Mouse (Mus musculus): ENCODE measurements around the gene Mrpl43. TPM values are rescaled to one million over a fixed set of nuclear protein-coding genes. Genes with fewer than 3 reads are reported as not detected.

Gene Mrpl43
- total RNA-seq, 1 experiment = 62.7 TPM

DNA sequence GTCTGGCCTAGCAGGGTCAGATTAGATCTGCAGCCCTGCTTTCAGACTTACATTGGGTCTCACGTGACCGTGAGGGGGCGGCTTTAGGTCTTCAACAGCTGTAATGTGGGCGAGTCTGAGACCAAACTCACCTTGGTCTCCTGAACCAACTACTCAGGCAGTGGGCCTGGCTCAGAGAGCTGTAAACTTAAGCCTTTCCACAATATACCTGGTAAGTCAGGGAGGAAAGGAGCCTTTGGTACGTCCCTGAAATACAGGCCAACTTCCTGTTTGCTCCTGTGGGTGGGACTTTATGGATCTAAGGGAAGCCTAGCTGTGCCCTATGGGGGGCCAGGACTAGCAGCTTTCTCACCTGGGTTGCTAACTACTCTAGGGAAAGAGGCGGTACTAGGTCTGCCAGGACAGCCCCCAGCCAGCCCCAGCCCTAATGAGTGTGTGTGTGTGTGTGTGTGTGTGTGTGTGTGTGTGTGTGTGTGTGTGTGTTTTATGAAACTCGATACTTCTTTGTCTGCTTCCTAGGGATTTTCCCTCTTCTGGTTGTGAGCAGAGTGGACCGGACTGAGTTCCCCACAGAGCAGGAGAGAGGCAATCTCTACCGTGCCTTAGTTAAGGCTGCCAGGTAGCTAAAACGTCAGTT lies 8.2 kb upstream of the Mrpl43 start, which contains the start of gene Lzts2:
Lzts2 (plus strand) TSS at position 80 of the 637 bp plus-strand sequence.
- no peak for TF ChIP-seq ZC3H11A (IDR thresholded peaks at IDR 0.05; ENCODE audit: borderline replicate concordance, low read depth, low read length)
- TF ChIP-seq MAFK (IDR thresholded peaks at IDR 0.05; ENCODE audit: insufficient read depth, low read depth, low read length) = no peak
- TF ChIP-seq ZNF384 (IDR thresholded peaks at IDR 0.05; ENCODE audit: low read depth, low read length) = no peak
- no peak for TF ChIP-seq CHD2 (IDR thresholded peaks at IDR 0.05; ENCODE audit: low read depth, low read length)
- no peak for TF ChIP-seq HCFC1 (IDR thresholded peaks at IDR 0.05; ENCODE audit: borderline replicate concordance, insufficient read depth, low read length)
- Histone ChIP-seq H3K36me3 (ENCODE audit: control insufficient read depth, insufficient read depth, low read length, poor library complexity, severe bottlenecking) (peaks cover 23% of the 10 kb centered on the region), H3K4me1 (ENCODE audit: control insufficient read depth in 2 of 2, insufficient read depth in 2 of 2, low read length in 2 of 2, poor library complexity in 1 of 2) (peaks cover 13 to 17% of the 10 kb centered on the region in 2 experiments), H3K9ac (ENCODE audit: insufficient read depth, low read depth, low read length, poor library complexity, severe bottlenecking) (peak within 1 kb of the TSS; percentile 68), H3K9me3 (ENCODE audit: control insufficient read depth, insufficient read depth, low read depth, low read length) (no peaks in the 10 kb centered on the region), H3K27ac (ENCODE audit: insufficient read depth, low read depth, low read length, poor library complexity, severe bottlenecking) (peak within 1 kb of the TSS; percentile 57), H3K4me3 (ENCODE audit: insufficient read depth in 1 of 2, low read depth in 1 of 2, low read length in 2 of 2, poor library complexity in 1 of 2, severe bottlenecking in 1 of 2) (peak within 1 kb of the TSS; percentile 72 to 76)
- DNase-seq (ENCODE audit: low read depth, low spot score) = no peak
- in situ Hi-C loops (cut with MboI; ENCODE audit: low sequenced_read_pairs in 2 of 2, unreplicated experiment in 2 of 2) = no loop called here

DNA sequence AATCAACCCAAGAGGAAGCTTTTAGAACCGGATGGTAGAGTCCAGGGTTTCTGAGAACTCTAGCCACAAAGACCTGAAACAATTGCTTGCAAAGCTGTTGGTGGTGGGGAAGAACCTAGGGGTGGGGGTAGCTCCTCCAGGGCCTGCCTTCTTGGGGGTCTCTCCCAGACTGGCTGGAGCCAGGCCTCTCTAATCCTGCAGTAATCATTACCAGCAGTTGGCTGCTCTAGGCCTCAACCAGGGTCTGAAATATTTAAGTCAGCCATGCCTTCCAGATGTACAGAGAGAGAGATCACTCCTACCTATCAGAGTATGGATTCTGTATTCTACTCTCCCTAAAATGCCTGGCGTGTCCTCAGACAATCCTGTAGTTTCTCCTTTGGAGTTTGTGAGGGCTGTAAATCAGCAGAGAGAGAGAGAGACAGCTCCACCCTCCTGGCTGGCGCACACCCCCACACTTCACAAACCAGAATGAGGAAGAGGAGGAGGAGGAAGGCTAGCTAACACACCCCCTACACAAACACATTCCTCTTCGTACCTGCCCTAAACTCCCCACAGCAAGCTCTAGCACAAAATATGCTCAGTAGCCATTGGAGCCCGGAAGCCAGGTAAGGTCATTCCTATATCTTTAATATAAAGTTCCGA lies 7.5 kb upstream of the Mrpl43 start:
- Histone ChIP-seq H3K9me3 (ENCODE audit: control insufficient read depth, insufficient read depth, low read depth, low read length) (no peaks in the 10 kb centered on the region), H3K9ac (ENCODE audit: insufficient read depth, low read depth, low read length, poor library complexity, severe bottlenecking) (no peak overlapping the region), H3K36me3 (ENCODE audit: control insufficient read depth, insufficient read depth, low read length, poor library complexity, severe bottlenecking) (peaks cover 28% of the 10 kb centered on the region), H3K4me1 (ENCODE audit: control insufficient read depth in 2 of 2, insufficient read depth in 2 of 2, low read length in 2 of 2, poor library complexity in 1 of 2) (peaks cover 12 to 17% of the 10 kb centered on the region in 2 experiments), H3K27ac (ENCODE audit: insufficient read depth, low read depth, low read length, poor library complexity, severe bottlenecking) (0 out of 2 replicates have a peak overlapping the region, but pooled peaks have one; percentile 9), H3K4me3 (ENCODE audit: insufficient read depth in 1 of 2, low read depth in 1 of 2, low read length in 2 of 2, poor library complexity in 1 of 2, severe bottlenecking in 1 of 2) (no peak overlapping the region)
- TF ChIP-seq MAFK (IDR thresholded peaks at IDR 0.05; ENCODE audit: insufficient read depth, low read depth, low read length) (no peak), CHD2 (IDR thresholded peaks at IDR 0.05; ENCODE audit: low read depth, low read length) (no peak), ZC3H11A (IDR thresholded peaks at IDR 0.05; ENCODE audit: borderline replicate concordance, low read depth, low read length) (no peak), HCFC1 (IDR thresholded peaks at IDR 0.05; ENCODE audit: borderline replicate concordance, insufficient read depth, low read length) (no peak), ZNF384 (IDR thresholded peaks at IDR 0.05; ENCODE audit: low read depth, low read length) (no peak)
- in situ Hi-C loops (cut with MboI; ENCODE audit: low sequenced_read_pairs in 2 of 2, unreplicated experiment in 2 of 2) = no loop called here
- no peak for DNase-seq (ENCODE audit: low read depth, low spot score)

DNA sequence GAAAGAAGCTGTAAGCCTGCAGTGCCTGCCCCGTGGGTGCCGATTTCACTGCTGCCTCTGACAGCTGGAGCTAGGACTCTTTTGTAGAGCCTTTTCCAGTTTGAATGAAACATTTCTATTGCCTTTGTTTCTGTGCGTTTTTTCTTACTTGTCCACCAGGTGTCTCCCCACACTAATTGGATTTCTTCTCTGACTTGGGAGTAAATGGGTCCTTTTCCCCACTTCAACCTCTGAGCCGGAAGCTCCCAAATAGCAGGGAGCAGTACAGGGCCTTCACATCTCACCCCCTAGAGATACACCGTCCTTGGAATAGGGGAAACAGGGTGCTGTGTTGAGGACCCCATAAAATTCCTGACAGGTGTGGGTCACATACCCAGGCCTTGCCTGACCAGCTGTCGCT lies 6.4 kb upstream of the Mrpl43 start:
- no peak for DNase-seq (ENCODE audit: low read depth, low spot score)
- Histone ChIP-seq H3K4me3 (ENCODE audit: insufficient read depth in 1 of 2, low read depth in 1 of 2, low read length in 2 of 2, poor library complexity in 1 of 2, severe bottlenecking in 1 of 2) (no peak overlapping the region), H3K27ac (ENCODE audit: insufficient read depth, low read depth, low read length, poor library complexity, severe bottlenecking) (no peak overlapping the region), H3K36me3 (ENCODE audit: control insufficient read depth, insufficient read depth, low read length, poor library complexity, severe bottlenecking) (peaks cover 37% of the 10 kb centered on the region), H3K9me3 (ENCODE audit: control insufficient read depth, insufficient read depth, low read depth, low read length) (no peaks in the 10 kb centered on the region), H3K4me1 (ENCODE audit: control insufficient read depth in 2 of 2, insufficient read depth in 2 of 2, low read length in 2 of 2, poor library complexity in 1 of 2) (peaks cover 13 to 17% of the 10 kb centered on the region in 2 experiments; a peak in 3 of 4 replicates), H3K9ac (ENCODE audit: insufficient read depth, low read depth, low read length, poor library complexity, severe bottlenecking) (no peak overlapping the region)
- in situ Hi-C loops (cut with MboI; ENCODE audit: low sequenced_read_pairs in 2 of 2, unreplicated experiment in 2 of 2) = no loop called here
- TF ChIP-seq MAFK (IDR thresholded peaks at IDR 0.05; ENCODE audit: insufficient read depth, low read depth, low read length) (no peak), HCFC1 (IDR thresholded peaks at IDR 0.05; ENCODE audit: borderline replicate concordance, insufficient read depth, low read length) (no peak), ZNF384 (IDR thresholded peaks at IDR 0.05; ENCODE audit: low read depth, low read length) (no peak), CHD2 (IDR thresholded peaks at IDR 0.05; ENCODE audit: low read depth, low read length) (no peak), ZC3H11A (IDR thresholded peaks at IDR 0.05; ENCODE audit: borderline replicate concordance, low read depth, low read length) (no peak)

DNA sequence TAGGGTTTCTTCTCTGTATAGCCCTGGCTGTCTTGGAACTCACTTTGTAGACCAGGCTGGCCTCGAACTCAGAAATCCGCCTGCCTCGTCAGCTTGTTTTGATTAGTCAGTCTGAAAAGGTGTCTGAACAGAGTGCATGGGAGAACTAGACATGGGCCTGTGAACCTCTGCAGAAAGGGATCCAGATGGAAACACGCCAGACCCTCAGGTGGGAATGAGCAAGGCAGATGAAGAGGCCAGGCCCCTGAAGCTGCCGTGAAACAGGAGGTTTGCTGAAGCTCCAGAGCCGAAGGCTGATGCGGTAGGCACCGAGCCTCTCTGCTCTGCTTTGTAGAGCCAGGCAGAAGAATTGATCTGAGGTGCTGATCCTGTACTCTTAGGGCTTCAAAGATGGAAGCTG lies 6.0 kb upstream of the Mrpl43 start:
- in situ Hi-C loops (cut with MboI; ENCODE audit: low sequenced_read_pairs in 2 of 2, unreplicated experiment in 2 of 2) = no loop called here
- peaks cover 17% of the 10 kb centered on the region in 2 experiments; a peak in 3 of 4 replicates for H3K4me1 ChIP-seq (ENCODE audit: control insufficient read depth in 2 of 2, insufficient read depth in 2 of 2, low read length in 2 of 2, poor library complexity in 1 of 2)
- no peak overlapping the region for H3K4me3 ChIP-seq (ENCODE audit: insufficient read depth in 1 of 2, low read depth in 1 of 2, low read length in 2 of 2, poor library complexity in 1 of 2, severe bottlenecking in 1 of 2)
- H3K9me3 ChIP-seq (ENCODE audit: control insufficient read depth, insufficient read depth, low read depth, low read length) = no peaks in the 10 kb centered on the region
- peaks cover 41% of the 10 kb centered on the region for H3K36me3 ChIP-seq (ENCODE audit: control insufficient read depth, insufficient read depth, low read length, poor library complexity, severe bottlenecking)
- no peak overlapping the region for H3K9ac ChIP-seq (ENCODE audit: insufficient read depth, low read depth, low read length, poor library complexity, severe bottlenecking)
- TF ChIP-seq ZNF384 (IDR thresholded peaks at IDR 0.05; ENCODE audit: low read depth, low read length) (no peak), CHD2 (IDR thresholded peaks at IDR 0.05; ENCODE audit: low read depth, low read length) (no peak), HCFC1 (IDR thresholded peaks at IDR 0.05; ENCODE audit: borderline replicate concordance, insufficient read depth, low read length) (no peak), ZC3H11A (IDR thresholded peaks at IDR 0.05; ENCODE audit: borderline replicate concordance, low read depth, low read length) (no peak)
- H3K27ac ChIP-seq (ENCODE audit: insufficient read depth, low read depth, low read length, poor library complexity, severe bottlenecking) = no peak overlapping the region
- no peak for DNase-seq (ENCODE audit: low read depth, low spot score)
